Mouse (Mus musculus) lung, postnatal 0 days (tissue): ENCODE results near the gene Wipi2.

Experiments
- CTCF ChIP-seq: IDR thresholded peaks from 2 replicates; pipeline ENCODE4 v1.5.1; 2016; ENCODE audit warnings: antibody characterized with exemption, mild to moderate bottlenecking
- EP300 ChIP-seq: IDR thresholded peaks from 2 replicates; pipeline ENCODE4 v1.6.1; 2016; ENCODE audit warnings: antibody characterized with exemption, mild to moderate bottlenecking, control low read depth

- TF ChIP-seq CTCF: no peak
- TF ChIP-seq EP300: no peak
Measured at GRCm38 (mm10) chr5:142583616-142584126, 43.8 kb upstream of the Wipi2 start.
